Comparison of ENCODE assay signal across 13 mouse cellular contexts in the genomic region with DNA sequence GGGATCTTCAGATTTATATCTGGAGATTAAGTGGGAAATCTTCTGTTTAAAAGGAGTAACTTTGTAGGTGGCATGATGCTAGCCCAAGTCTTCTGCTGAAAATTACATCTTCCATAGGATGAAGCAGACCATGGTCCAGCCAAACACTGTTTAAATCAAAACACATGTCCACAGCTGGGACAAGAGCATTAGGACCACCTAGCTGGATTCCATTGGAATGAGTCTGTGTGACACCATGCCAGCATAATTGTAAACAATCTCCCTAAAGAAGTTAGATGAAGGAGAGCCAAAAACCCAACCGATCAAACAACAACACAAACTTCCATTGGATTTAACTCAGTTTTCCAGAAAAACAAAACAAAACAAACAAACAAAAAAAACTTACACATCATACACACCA.
"Had no signal": no experiment of that assay in that cellular context is flagged by ENCODE, and none has a peak within 500 bp of the region (broad histone marks: within the 10 kb centered on the region; RNA-seq: fewer than 3 reads in every experiment).

No protein-coding gene starts in this region.

- H3K9me3 ChIP-seq: limb, embryonic 15.5 days; liver, embryonic 12.5 days; midbrain, embryonic 13.5 days; stomach, embryonic 15.5 days had no signal

- H3K4me1 ChIP-seq: liver, embryonic 12.5 days; stomach, embryonic 15.5 days had no signal

- DNase-seq: kidney, adult 8-10 months; kidney, postnatal 25 days; layer of hippocampus, adult 9-11 months; layer of hippocampus, postnatal 36 days; right cerebral cortex, postnatal 4 days; spleen, adult 18-20 months; thymus, adult 2 months; thymus, postnatal 25 days had no signal

- ATAC-seq: intestine, embryonic 16.5 days; liver, embryonic 12.5 days; midbrain, embryonic 13.5 days had no signal

- H3K4me3 ChIP-seq: limb, embryonic 15.5 days; liver, embryonic 12.5 days; midbrain, embryonic 13.5 days; stomach, embryonic 15.5 days had no signal

- H3K4me2 ChIP-seq: limb, embryonic 15.5 days; liver, embryonic 12.5 days; midbrain, embryonic 13.5 days; stomach, embryonic 15.5 days had no signal

- H3K27me3 ChIP-seq: limb, embryonic 15.5 days; liver, embryonic 12.5 days; midbrain, embryonic 13.5 days; stomach, embryonic 15.5 days had no signal

- H3K27ac ChIP-seq: limb, embryonic 15.5 days; liver, embryonic 12.5 days; midbrain, embryonic 13.5 days; stomach, embryonic 15.5 days had no signal

- H3K9ac ChIP-seq: limb, embryonic 15.5 days; liver, embryonic 12.5 days; midbrain, embryonic 13.5 days; stomach, embryonic 15.5 days had no signal

- H3K36me3 ChIP-seq: limb, embryonic 15.5 days; liver, embryonic 12.5 days; midbrain, embryonic 13.5 days; stomach, embryonic 15.5 days had no signal
